Mouse (Mus musculus): ENCODE results near the gene Naif1. TPM values are rescaled to one million over a fixed set of nuclear protein-coding genes. Genes with fewer than 3 reads are reported as not detected.

The Naif1 gene
- polyA plus RNA-seq (2012; rRNA removed), result 3.7 and 4.0 TPM in 2 replicates

GRCm38 (mm10) chr2:32449761-32450754 is at the start of gene Naif1:
Naif1 (plus strand) TSS chr2:32450457.

DNA sequence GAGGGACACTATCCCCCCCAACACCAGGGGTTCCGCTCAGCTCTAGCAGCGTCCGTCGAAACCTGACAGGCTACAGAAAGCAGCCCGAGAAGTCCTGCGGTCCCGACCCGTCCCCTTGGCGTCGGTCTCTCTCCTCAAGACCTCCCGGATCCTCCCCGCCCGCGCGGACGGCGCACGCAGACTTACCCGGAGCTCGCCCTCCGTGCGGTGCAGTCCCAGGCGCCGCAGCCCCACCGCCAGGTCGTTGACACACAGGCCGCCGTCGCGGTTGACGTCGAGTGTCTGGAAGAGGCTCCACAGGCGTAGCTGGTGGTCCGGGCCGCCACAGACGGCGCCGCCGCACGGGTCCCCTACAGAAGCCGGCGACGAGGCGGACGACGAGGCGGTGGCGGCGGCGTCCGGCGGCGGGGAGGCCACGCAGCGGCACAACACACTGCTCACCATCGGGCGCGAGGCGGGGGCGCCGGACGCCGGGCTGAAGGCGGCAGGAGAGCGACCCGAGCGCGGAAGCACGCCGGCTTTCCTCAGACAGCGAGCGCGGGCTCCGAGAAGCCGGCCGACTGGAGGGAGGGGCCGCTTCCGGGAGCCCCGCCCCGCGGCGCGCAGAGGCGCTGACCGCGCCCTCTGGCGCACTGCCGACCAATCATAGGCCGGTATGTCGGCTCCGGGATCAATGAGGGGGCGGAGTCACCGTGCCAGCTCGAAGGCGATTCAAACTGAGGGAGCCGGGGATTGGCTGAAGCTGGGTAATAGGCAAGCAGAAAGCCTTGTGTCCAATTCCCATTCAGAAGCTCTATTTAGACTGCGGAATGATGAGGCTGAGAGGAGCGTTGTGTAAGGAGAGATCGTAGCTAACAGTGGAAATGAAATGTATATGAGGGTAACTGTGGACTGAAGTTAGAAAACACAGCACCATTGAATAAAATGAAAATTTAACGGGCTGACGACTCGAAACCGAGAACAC is 906 bp downstream of the Naif1 start, which contains the start of gene Slc25a25:
Gene Slc25a25, minus strand, starts transcription at position 565 of the 964 bp plus-strand sequence.

Other genes with a start within 250 kb of the Naif1 start
- 40.2 and 43.3 TPM in 2 replicates for gene Pomt1, start 213.9 kb upstream of the Naif1 start, polyA plus RNA-seq (2012; rRNA removed)
- gene Uck1, start 190.3 kb upstream of the Naif1 start, polyA plus RNA-seq (2012; rRNA removed), result 71.8 and 74.1 TPM in 2 replicates
- gene Golga2, start 163.1 kb upstream of the Naif1 start, polyA plus RNA-seq (2012; rRNA removed), result 51.7 and 57.5 TPM in 2 replicates
- 373 and 404 TPM in 2 replicates for gene Swi5, start 162.4 kb upstream of the Naif1 start, polyA plus RNA-seq (2012; rRNA removed)
- gene Ciz1, start 98.1 kb upstream of the Naif1 start, polyA plus RNA-seq (2012; rRNA removed), result 227 and 232 TPM in 2 replicates
- 141 and 226 TPM in 2 replicates for gene Dnm1, start 97.1 kb upstream of the Naif1 start, polyA plus RNA-seq (2012; rRNA removed)
- 81.0 and 92.5 TPM in 2 replicates for gene 1110008P14Rik, start 68.5 kb upstream of the Naif1 start, polyA plus RNA-seq (2012; rRNA removed)
- gene Lcn2, start 62.2 kb upstream of the Naif1 start, polyA plus RNA-seq (2012; rRNA removed), result 0.70 and 1.2 TPM in 2 replicates
- 44.8 and 49.5 TPM in 2 replicates for gene Ptges2, start 54.6 kb upstream of the Naif1 start, polyA plus RNA-seq (2012; rRNA removed)
- gene Slc25a25, start 988 bp downstream of the Naif1 start, polyA plus RNA-seq (2012; rRNA removed), result 36.9 and 37.6 TPM in 2 replicates
- 8.6 and 10.4 TPM in 2 replicates for gene Fam102a, start 84.9 kb downstream of the Naif1 start, polyA plus RNA-seq (2012; rRNA removed)
- gene Dpm2, start 120.4 kb downstream of the Naif1 start, polyA plus RNA-seq (2012; rRNA removed), result 162 and 163 TPM in 2 replicates
- 12.2 and 12.4 TPM in 2 replicates for gene Pip5kl1, start 124.3 kb downstream of the Naif1 start, polyA plus RNA-seq (2012; rRNA removed)
- 0.16 and 0.17 TPM in 2 replicates for gene 9430097D07Rik, start 125.2 kb downstream of the Naif1 start, polyA plus RNA-seq (2012; rRNA removed)
- 17.9 and 23.0 TPM in 2 replicates for gene St6galnac4, start 136.6 kb downstream of the Naif1 start, polyA plus RNA-seq (2012; rRNA removed)
- gene St6galnac6, start 149.3 kb downstream of the Naif1 start, polyA plus RNA-seq (2012; rRNA removed), result 20.1 and 25.6 TPM in 2 replicates
- 35.9 and 36.5 TPM in 2 replicates for gene Ak1, start 171.3 kb downstream of the Naif1 start, polyA plus RNA-seq (2012; rRNA removed)
- 24.4 and 31.1 TPM in 2 replicates for gene Eng, start 196.1 kb downstream of the Naif1 start, polyA plus RNA-seq (2012; rRNA removed)